ENCODE assay signal across 8 mouse cellular contexts in genomic region chr11:120228911-120229437, GRCm38 (mm10). TPM values are rescaled to one million over a fixed set of nuclear protein-coding genes. Genes with fewer than 3 reads are reported as not detected.
DNase-seq lines count a peak whose midpoint lies in the region; ATAC-seq lines count a peak whose summit lies in the region.

No protein-coding gene starts in this region.

- intact Hi-C loops in heart, postnatal 14 days (cut with DNase I): no loop called here

- peaks cover 70% of the 10 kb centered on the region for H3K4me1 ChIP-seq in forebrain, embryonic 13.5 days
- peaks cover 70% of the 10 kb centered on the region for H3K4me1 ChIP-seq in neural tube, embryonic 13.5 days (replicated peaks)

- H3K9ac ChIP-seq in forebrain, embryonic 13.5 days: peak overlapping the region; percentile 100
- peak overlapping the region; percentile 98 for H3K9ac ChIP-seq in neural tube, embryonic 13.5 days

- H3K4me2 ChIP-seq in forebrain, embryonic 13.5 days: peak overlapping the region; percentile 97
- peak overlapping the region; percentile 99 for H3K4me2 ChIP-seq in neural tube, embryonic 13.5 days

- no peaks in the 10 kb centered on the region for H3K9me3 ChIP-seq in forebrain, embryonic 13.5 days (replicated peaks)
- H3K9me3 ChIP-seq in neural tube, embryonic 13.5 days: no peaks in the 10 kb centered on the region

- peak overlapping the region; percentile 94 for H3K4me3 ChIP-seq in forebrain, embryonic 13.5 days
- H3K4me3 ChIP-seq in neural tube, embryonic 13.5 days: peak overlapping the region; percentile 79

- ATAC-seq in forebrain, embryonic 13.5 days: no peak
- ATAC-seq in neural tube, embryonic 13.5 days (ENCODE audit: low read depth): no peak
- ATAC-seq in activated CD4-positive, CD25-positive, alpha-beta regulatory T cell, adult 4 months: no peak

- H3K27ac ChIP-seq in forebrain, embryonic 13.5 days: peak overlapping the region; percentile 68
- peak overlapping the region; percentile 99 for H3K27ac ChIP-seq in neural tube, embryonic 13.5 days (replicated peaks)

- 0 out of 2 replicates have a peak, but pooled peaks cover 5% of the 10 kb centered on the region for H3K36me3 ChIP-seq in forebrain, embryonic 13.5 days (ENCODE audit: poor library complexity, severe bottlenecking)
- H3K36me3 ChIP-seq in neural tube, embryonic 13.5 days: no peaks in the 10 kb centered on the region

- peak; percentile 93 for DNase-seq in heart, adult 11 months
- DNase-seq in heart, postnatal 14 days: no peak
- peak; percentile 61 for DNase-seq in R1 (ENCODE audit: low read depth, low spot score)
- DNase-seq in layer of hippocampus, adult 9-11 months: peak; percentile 78
- no peak for DNase-seq in spleen, postnatal 4 days (ENCODE audit: low spot score in 2 of 2)

- WGBS in forebrain, embryonic 13.5 days: 16% methylated on average over 7 of the region's 7 CpGs
- WGBS in neural tube, embryonic 13.5 days: 9% methylated on average over 7 of the region's 7 CpGs

- H3K27me3 ChIP-seq in forebrain, embryonic 13.5 days: peaks cover 8% of the 10 kb centered on the region; the same call in 1 of the 2 replicates
- no peaks in the 10 kb centered on the region for H3K27me3 ChIP-seq in neural tube, embryonic 13.5 days

RNA-seq across cellular contexts. Expression of gene Bahcc1, which starts 3.8 kb away (rescaled TPM):
- total RNA-seq in heart, postnatal 14 days (2021): 10 to 100 TPM in 1 of 2 experiments, 1 to 10 TPM in 1; 7.8 to 10.0 TPM
- polyA plus RNA-seq in forebrain, embryonic 13.5 days (2015; fragmentation: Nextera tagmentation; extraction: Ambion mirVana): 17.2 TPM in 2 replicates
- polyA plus RNA-seq in neural tube, embryonic 13.5 days (2015; fragmentation: Nextera tagmentation; extraction: Ambion mirVana): 13.6 and 15.3 TPM in 2 replicates
- not detected for polyA plus RNA-seq in activated CD4-positive, CD25-positive, alpha-beta regulatory T cell, adult 4 months (2017; shearing (Covaris generic))

Comparison
In these comparisons a context has a peak if more than half of its experiments do, and no peak if none do; other contexts are left out.
1. DNase-seq: peak in heart, adult 11 months (single experiment), R1 (single experiment) and layer of hippocampus, adult 9-11 months (single experiment); none in heart, postnatal 14 days (0 of 2) and spleen, postnatal 4 days (0 of 2).
2. RNA of gene Bahcc1, which starts 3.8 kb away (polyA plus RNA-seq): 17.2 TPM in forebrain, embryonic 13.5 days and 13.6 to 15.3 TPM in neural tube, embryonic 13.5 days; not detected in activated CD4-positive, CD25-positive, alpha-beta regulatory T cell, adult 4 months; every median in the first group is over 10 times any median in the second.